Mouse (Mus musculus): ENCODE data around the gene Zfp536. TPM values are rescaled to one million over a fixed set of nuclear protein-coding genes. Genes with fewer than 3 reads are reported as not detected.

Zfp536 gene
- polyA plus RNA-seq, 1 experiment: not detected

DNA sequence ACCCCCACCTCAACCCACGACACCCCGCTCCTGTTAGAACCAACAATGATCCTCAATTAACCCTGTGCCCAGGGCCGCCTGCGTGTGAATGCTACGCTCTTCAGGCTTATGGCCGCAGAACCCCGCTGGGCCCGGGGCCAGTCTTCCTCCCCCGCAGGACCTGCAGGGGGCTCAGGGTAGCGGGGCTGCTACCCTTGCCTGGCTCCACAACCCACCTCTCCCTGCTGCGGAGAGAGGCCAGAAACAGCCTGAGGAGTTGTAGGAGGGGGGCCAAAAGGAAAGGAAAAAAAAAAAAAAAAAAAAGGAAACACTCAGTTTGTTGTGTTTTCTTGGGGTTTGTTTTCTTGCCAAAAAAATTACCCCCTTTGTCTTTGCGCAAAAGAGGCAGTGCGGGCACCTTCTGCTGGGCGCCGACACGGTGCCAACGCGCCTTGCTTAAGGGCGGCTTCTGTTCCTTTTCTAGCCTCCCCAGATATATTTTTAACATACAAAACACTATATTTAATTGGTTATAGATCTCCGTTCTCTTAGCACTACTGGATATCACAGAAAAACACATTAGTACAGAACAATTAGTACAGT is 148.6 kb downstream of the Zfp536 start:
- H3K79me2 ChIP-seq (ENCODE audit: control insufficient read depth, insufficient read depth): no peaks in the 10 kb centered on the region
- no peak for TF ChIP-seq MAX (IDR thresholded peaks at IDR 0.05)
- no peak for TF ChIP-seq MYOD1 (IDR thresholded peaks at IDR 0.05; ENCODE audit: control insufficient read depth, insufficient read length, low read depth)
- TF ChIP-seq MYOG (IDR thresholded peaks at IDR 0.05; ENCODE audit: control insufficient read depth, extremely low read depth, insufficient read length): no peak
- TF ChIP-seq FOSL1 (IDR thresholded peaks at IDR 0.05; ENCODE audit: insufficient read depth, low read length, poor library complexity, severe bottlenecking): no peak
- no peak for TF ChIP-seq CTCF (IDR thresholded peaks at IDR 0.05; ENCODE audit: control insufficient read depth, insufficient read depth, insufficient read length)
- no peak for TF ChIP-seq USF1 (IDR thresholded peaks at IDR 0.05; ENCODE audit: low read depth)
- no peak for TF ChIP-seq CEBPB (IDR thresholded peaks at IDR 0.05; ENCODE audit: low read depth)
- H3K27me3 ChIP-seq (ENCODE audit: control insufficient read depth, insufficient read depth, insufficient read length): no peaks in the 10 kb centered on the region
- no peaks in the 10 kb centered on the region for H3K36me3 ChIP-seq (ENCODE audit: control insufficient read depth, insufficient read depth)
- no peak overlapping the region for H3ac ChIP-seq (ENCODE audit: control insufficient read depth, insufficient read length, low read depth)
- H3K4me3 ChIP-seq (ENCODE audit: insufficient read depth, poor library complexity, severe bottlenecking): no peak overlapping the region
- no peaks in the 10 kb centered on the region for H3K79me3 ChIP-seq (ENCODE audit: low read depth)

DNA sequence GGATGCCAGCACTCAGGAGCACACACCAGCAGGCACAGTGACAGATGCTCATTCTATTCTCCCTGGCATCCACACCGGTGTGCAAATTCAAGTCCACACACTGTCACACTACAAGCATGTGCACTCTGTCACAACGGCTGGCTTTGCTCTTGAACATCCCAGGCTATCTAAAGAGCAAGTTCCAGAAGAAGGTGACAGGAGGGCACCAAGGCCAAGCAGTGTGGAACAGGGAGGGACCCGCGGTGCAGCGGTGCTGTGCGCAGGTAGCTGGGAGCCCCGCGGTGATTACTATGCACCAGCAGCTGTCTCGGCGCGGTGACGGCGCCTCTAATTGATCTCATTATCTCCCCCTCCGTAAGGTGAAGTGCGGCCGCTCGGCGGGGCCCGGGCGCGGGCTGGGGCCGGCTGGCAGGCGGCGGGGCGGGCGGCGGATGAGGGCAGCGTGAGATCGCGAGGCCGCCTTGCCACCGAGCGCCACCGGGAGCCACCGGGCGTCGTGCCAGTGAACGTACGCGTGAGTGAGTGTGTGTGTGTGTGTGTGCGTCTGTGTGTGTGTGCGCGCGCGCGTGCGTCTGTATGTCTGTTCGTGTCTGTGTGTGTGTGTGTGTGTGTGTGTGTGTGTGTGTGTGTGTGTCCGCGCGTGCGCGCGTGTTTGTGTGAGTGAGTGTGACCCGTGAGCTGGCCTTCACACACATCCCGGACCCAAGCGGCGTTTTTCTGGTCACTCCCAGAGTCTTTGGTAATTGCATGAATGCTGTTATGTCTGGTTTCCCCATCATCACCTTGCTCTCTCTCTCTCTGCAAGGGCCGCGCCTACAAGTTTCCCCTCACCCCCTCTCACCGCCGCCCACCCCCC is 149.3 kb downstream of the Zfp536 start:
- Histone ChIP-seq H3K79me2 (ENCODE audit: control insufficient read depth, insufficient read depth) (no peaks in the 10 kb centered on the region), H3K27me3 (ENCODE audit: control insufficient read depth, insufficient read depth, insufficient read length) (no peaks in the 10 kb centered on the region), H3K79me3 (ENCODE audit: low read depth) (no peaks in the 10 kb centered on the region), H3ac (ENCODE audit: control insufficient read depth, insufficient read length, low read depth) (no peak overlapping the region), H3K4me3 (ENCODE audit: insufficient read depth, poor library complexity, severe bottlenecking) (no peak overlapping the region), H3K36me3 (ENCODE audit: control insufficient read depth, insufficient read depth) (no peaks in the 10 kb centered on the region)
- TF ChIP-seq CEBPB (IDR thresholded peaks at IDR 0.05; ENCODE audit: low read depth) (no peak), CTCF (IDR thresholded peaks at IDR 0.05; ENCODE audit: control insufficient read depth, insufficient read depth, insufficient read length) (no peak), MYOD1 (IDR thresholded peaks at IDR 0.05; ENCODE audit: control insufficient read depth, insufficient read length, low read depth) (no peak), FOSL1 (IDR thresholded peaks at IDR 0.05; ENCODE audit: insufficient read depth, low read length, poor library complexity, severe bottlenecking) (no peak), MYOG (IDR thresholded peaks at IDR 0.05; ENCODE audit: control insufficient read depth, extremely low read depth, insufficient read length) (no peak), MAX (IDR thresholded peaks at IDR 0.05) (no peak), USF1 (IDR thresholded peaks at IDR 0.05; ENCODE audit: low read depth) (no peak)

DNA sequence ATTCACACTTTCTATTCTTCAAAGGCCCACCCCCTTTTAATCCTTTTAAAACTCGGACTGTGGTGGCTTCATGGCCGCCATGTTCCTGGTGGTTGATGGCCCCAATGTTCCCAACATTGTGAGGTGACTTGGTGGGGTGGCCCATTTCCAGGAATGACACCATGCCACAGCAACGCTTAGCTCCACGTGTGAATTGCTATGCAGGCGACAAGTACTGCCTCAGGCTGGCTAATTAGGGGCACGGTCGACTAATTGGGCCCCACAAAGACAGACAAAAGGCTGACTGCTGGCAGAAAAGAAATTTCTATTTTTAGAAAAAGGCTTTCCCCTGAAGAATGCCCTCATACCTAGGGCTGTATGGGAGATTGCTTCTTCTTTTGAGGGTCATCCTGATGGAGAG is 154.2 kb downstream of the Zfp536 start:
- no peaks in the 10 kb centered on the region for H3K27me3 ChIP-seq (ENCODE audit: control insufficient read depth, insufficient read depth, insufficient read length)
- no peaks in the 10 kb centered on the region for H3K79me2 ChIP-seq (ENCODE audit: control insufficient read depth, insufficient read depth)
- H3ac ChIP-seq (ENCODE audit: control insufficient read depth, insufficient read length, low read depth): no peak overlapping the region
- H3K79me3 ChIP-seq (ENCODE audit: low read depth): no peaks in the 10 kb centered on the region
- H3K36me3 ChIP-seq (ENCODE audit: control insufficient read depth, insufficient read depth): no peaks in the 10 kb centered on the region
- no peak overlapping the region for H3K4me3 ChIP-seq (ENCODE audit: insufficient read depth, poor library complexity, severe bottlenecking)
- no peak for TF ChIP-seq CEBPB (IDR thresholded peaks at IDR 0.05; ENCODE audit: low read depth)
- TF ChIP-seq FOSL1 (IDR thresholded peaks at IDR 0.05; ENCODE audit: insufficient read depth, low read length, poor library complexity, severe bottlenecking): no peak
- no peak for TF ChIP-seq MAX (IDR thresholded peaks at IDR 0.05)
- no peak for TF ChIP-seq CTCF (IDR thresholded peaks at IDR 0.05; ENCODE audit: control insufficient read depth, insufficient read depth, insufficient read length)

DNA sequence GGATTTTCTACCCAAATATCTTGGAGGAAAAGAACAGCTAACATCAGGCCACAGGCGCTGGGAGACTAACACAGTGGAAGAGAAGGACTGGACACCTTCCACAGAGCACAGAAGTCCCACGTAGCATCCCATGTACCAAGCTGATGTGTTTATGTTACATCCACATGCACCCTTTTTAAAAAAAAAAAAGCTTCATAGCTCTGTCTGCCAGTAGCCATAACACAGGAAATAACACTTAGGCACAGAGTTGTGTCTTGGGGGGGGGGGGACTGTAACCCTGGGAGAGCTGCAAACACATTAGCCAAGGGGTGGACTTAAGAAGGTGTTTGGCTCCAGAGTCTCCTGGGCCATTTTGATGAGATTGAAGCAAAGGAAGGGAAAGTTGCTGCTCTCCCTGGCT is 155.6 kb downstream of the Zfp536 start:
- TF ChIP-seq MAX (IDR thresholded peaks at IDR 0.05) (no peak), CEBPB (IDR thresholded peaks at IDR 0.05; ENCODE audit: low read depth) (no peak), FOSL1 (IDR thresholded peaks at IDR 0.05; ENCODE audit: insufficient read depth, low read length, poor library complexity, severe bottlenecking) (no peak), MYOD1 (IDR thresholded peaks at IDR 0.05; ENCODE audit: control insufficient read depth, insufficient read length, low read depth) (no peak), USF1 (IDR thresholded peaks at IDR 0.05; ENCODE audit: low read depth) (no peak), CTCF (IDR thresholded peaks at IDR 0.05; ENCODE audit: control insufficient read depth, insufficient read depth, insufficient read length) (no peak)
- Histone ChIP-seq H3K36me3 (ENCODE audit: control insufficient read depth, insufficient read depth) (no peaks in the 10 kb centered on the region), H3K79me3 (ENCODE audit: low read depth) (no peaks in the 10 kb centered on the region), H3K79me2 (ENCODE audit: control insufficient read depth, insufficient read depth) (no peaks in the 10 kb centered on the region), H3ac (ENCODE audit: control insufficient read depth, insufficient read length, low read depth) (no peak overlapping the region), H3K4me3 (ENCODE audit: insufficient read depth, poor library complexity, severe bottlenecking) (no peak overlapping the region), H3K27me3 (ENCODE audit: control insufficient read depth, insufficient read depth, insufficient read length) (no peaks in the 10 kb centered on the region)

DNA sequence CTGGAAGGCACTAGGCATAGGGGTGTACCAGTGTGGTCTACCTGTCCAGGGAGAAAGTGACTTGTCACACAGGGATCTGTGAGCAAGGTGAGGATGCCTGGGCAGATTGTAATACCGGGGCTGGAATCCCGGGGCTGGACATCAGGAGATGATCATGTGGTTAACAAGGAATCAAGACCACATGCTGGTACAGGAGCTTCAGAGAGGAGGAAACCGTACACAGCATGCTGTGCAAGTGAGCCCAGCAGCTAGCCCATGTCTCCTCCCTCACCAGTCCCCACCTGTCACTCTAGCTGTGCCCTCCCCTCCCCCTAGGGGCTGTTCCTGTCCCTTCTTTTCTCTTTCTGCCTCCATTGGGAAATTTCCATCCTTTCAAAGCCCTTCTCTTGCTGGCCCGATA is 157.5 kb downstream of the Zfp536 start:
- H3K27me3 ChIP-seq (ENCODE audit: control insufficient read depth, insufficient read depth, insufficient read length): no peaks in the 10 kb centered on the region
- no peak overlapping the region for H3ac ChIP-seq (ENCODE audit: control insufficient read depth, insufficient read length, low read depth)
- H3K79me2 ChIP-seq (ENCODE audit: control insufficient read depth, insufficient read depth): no peaks in the 10 kb centered on the region
- no peaks in the 10 kb centered on the region for H3K79me3 ChIP-seq (ENCODE audit: low read depth)
- H3K36me3 ChIP-seq (ENCODE audit: control insufficient read depth, insufficient read depth): no peaks in the 10 kb centered on the region
- H3K4me3 ChIP-seq (ENCODE audit: insufficient read depth, poor library complexity, severe bottlenecking): no peak overlapping the region
- TF ChIP-seq MYOD1 (IDR thresholded peaks at IDR 0.05; ENCODE audit: control insufficient read depth, insufficient read length, low read depth): no peak
- TF ChIP-seq CTCF (IDR thresholded peaks at IDR 0.05; ENCODE audit: control insufficient read depth, insufficient read depth, insufficient read length): no peak
- TF ChIP-seq USF1 (IDR thresholded peaks at IDR 0.05; ENCODE audit: low read depth): no peak
- no peak for TF ChIP-seq CEBPB (IDR thresholded peaks at IDR 0.05; ENCODE audit: low read depth)
- TF ChIP-seq FOSL1 (IDR thresholded peaks at IDR 0.05; ENCODE audit: insufficient read depth, low read length, poor library complexity, severe bottlenecking): no peak
- no peak for TF ChIP-seq MAX (IDR thresholded peaks at IDR 0.05)
- no peak for TF ChIP-seq MYOG (IDR thresholded peaks at IDR 0.05; ENCODE audit: control insufficient read depth, extremely low read depth, insufficient read length)

All from C2C12 (cell line).